Mouse (Mus musculus): ENCODE results near the gene Ndufs5. TPM values are rescaled to one million over a fixed set of nuclear protein-coding genes. Genes with fewer than 3 reads are reported as not detected.
A peak's percentile ranks its signal among the peaks of the same experiment; 100 is the strongest.

Gene Ndufs5
- polyA plus RNA-seq, 1 experiment from 2014 or later: 313 TPM

- no peak for TF ChIP-seq CTCF (IDR thresholded peaks at IDR 0.05; ENCODE audit: low read depth)
- H3K9ac ChIP-seq: 0 out of 2 replicates have a peak overlapping the region, but pooled peaks have one; percentile 20
- no peaks in the 10 kb centered on the region for H3K27me3 ChIP-seq (ENCODE audit: insufficient read depth, low read length)
- H3K4me2 ChIP-seq: no peak overlapping the region
- no peak for ATAC-seq (ENCODE audit: insufficient read depth)
- H3K27ac ChIP-seq (ENCODE audit: low read depth): no peak overlapping the region
- H3K4me1 ChIP-seq (ENCODE audit: insufficient read depth): no peaks in the 10 kb centered on the region
- no peak overlapping the region for H3K4me3 ChIP-seq (ENCODE audit: low read depth, low read length)
- H3K36me3 ChIP-seq (ENCODE audit: insufficient read depth): no peaks in the 10 kb centered on the region
- H3K9me3 ChIP-seq (ENCODE audit: low read depth, low read length): no peaks in the 10 kb centered on the region
- WGBS: 54% methylated on average over 10 of the region's 10 CpGs
- no peak for DNase-seq
These were observed 40.8 kb downstream of the Ndufs5 start for GRCm38 (mm10) chr4:123677060-123677804.

GRCm38 (mm10) chr4:123670598-123670997, 47.4 kb downstream of the Ndufs5 start:
- H3K4me2 ChIP-seq: no peak overlapping the region
- no peaks in the 10 kb centered on the region for H3K9me3 ChIP-seq (ENCODE audit: low read depth, low read length)
- no peaks in the 10 kb centered on the region for H3K27me3 ChIP-seq (ENCODE audit: insufficient read depth, low read length)
- no peak overlapping the region for H3K9ac ChIP-seq
- no peak overlapping the region for H3K4me3 ChIP-seq (ENCODE audit: low read depth, low read length)
- H3K4me1 ChIP-seq (ENCODE audit: insufficient read depth): peaks cover 7% of the 10 kb centered on the region
- no peak for TF ChIP-seq CTCF (IDR thresholded peaks at IDR 0.05; ENCODE audit: low read depth)
- H3K27ac ChIP-seq (ENCODE audit: low read depth): no peak overlapping the region
- no peak for ATAC-seq (ENCODE audit: insufficient read depth)
- DNase-seq: no peak
- no peaks in the 10 kb centered on the region for H3K36me3 ChIP-seq (ENCODE audit: insufficient read depth)

- H3K27ac ChIP-seq (ENCODE audit: low read depth): no peak overlapping the region
- TF ChIP-seq CTCF (IDR thresholded peaks at IDR 0.05; ENCODE audit: low read depth): no peak
- 71% methylated on average over 6 of the region's 6 CpGs for WGBS
These were observed 48.3 kb downstream of the Ndufs5 start for GRCm38 (mm10) chr4:123669696-123670095.

GRCm38 (mm10) chr4:123667260-123667867, 50.6 kb downstream of the Ndufs5 start:
- Histone ChIP-seq H3K4me2 (no peak overlapping the region), H3K36me3 (ENCODE audit: insufficient read depth) (no peaks in the 10 kb centered on the region), H3K9ac (no peak overlapping the region), H3K4me3 (ENCODE audit: low read depth, low read length) (no peak overlapping the region), H3K4me1 (ENCODE audit: insufficient read depth) (peaks cover 13% of the 10 kb centered on the region), H3K27me3 (ENCODE audit: insufficient read depth, low read length) (no peaks in the 10 kb centered on the region), H3K27ac (ENCODE audit: low read depth) (no peak overlapping the region), H3K9me3 (ENCODE audit: low read depth, low read length) (no peaks in the 10 kb centered on the region)
- peak; percentile 98 for TF ChIP-seq CTCF (IDR thresholded peaks at IDR 0.05; ENCODE audit: low read depth)
- DNase-seq (peak; percentile 94), ATAC-seq (ENCODE audit: insufficient read depth) (no peak)
- 55% methylated on average over 1 of the region's 1 CpGs for WGBS

More at GRCm38 (mm10) chr4:123669696-123670095, 48.3 kb downstream of the Ndufs5 start:
- Histone ChIP-seq H3K9ac (no peak overlapping the region), H3K9me3 (ENCODE audit: low read depth, low read length) (no peaks in the 10 kb centered on the region), H3K27me3 (ENCODE audit: insufficient read depth, low read length) (no peaks in the 10 kb centered on the region), H3K4me3 (ENCODE audit: low read depth, low read length) (no peak overlapping the region), H3K4me1 (ENCODE audit: insufficient read depth) (peaks cover 10% of the 10 kb centered on the region), H3K36me3 (ENCODE audit: insufficient read depth) (no peaks in the 10 kb centered on the region), H3K4me2 (no peak overlapping the region)
- DNase-seq (no peak), ATAC-seq (ENCODE audit: insufficient read depth) (no peak)

GRCm38 (mm10) chr4:123666517-123666916, 51.5 kb downstream of the Ndufs5 start:
- H3K4me1 ChIP-seq (ENCODE audit: insufficient read depth): peaks cover 20% of the 10 kb centered on the region
- DNase-seq: no peak
- WGBS: 82% methylated on average over 1 of the region's 1 CpGs

GRCm38 (mm10) chr4:123665681-123666278, 52.2 kb downstream of the Ndufs5 start:
- peaks cover 20% of the 10 kb centered on the region for H3K4me1 ChIP-seq (ENCODE audit: insufficient read depth)
- 30% methylated on average over 11 of the region's 11 CpGs for WGBS

More at GRCm38 (mm10) chr4:123666517-123666916, 51.5 kb downstream of the Ndufs5 start:
- no peak overlapping the region for H3K4me3 ChIP-seq (ENCODE audit: low read depth, low read length)
- no peak overlapping the region for H3K9ac ChIP-seq
- TF ChIP-seq CTCF (IDR thresholded peaks at IDR 0.05; ENCODE audit: low read depth): no peak
- H3K27me3 ChIP-seq (ENCODE audit: insufficient read depth, low read length): no peaks in the 10 kb centered on the region
- peak overlapping the region; percentile 13; the same call in 1 of the 2 replicates for H3K27ac ChIP-seq (ENCODE audit: low read depth)
- ATAC-seq (ENCODE audit: insufficient read depth): no peak
- H3K36me3 ChIP-seq (ENCODE audit: insufficient read depth): no peaks in the 10 kb centered on the region
- no peaks in the 10 kb centered on the region for H3K9me3 ChIP-seq (ENCODE audit: low read depth, low read length)
- no peak overlapping the region for H3K4me2 ChIP-seq

More at GRCm38 (mm10) chr4:123665681-123666278, 52.2 kb downstream of the Ndufs5 start:
- Histone ChIP-seq H3K27me3 (ENCODE audit: insufficient read depth, low read length) (no peaks in the 10 kb centered on the region), H3K36me3 (ENCODE audit: insufficient read depth) (no peaks in the 10 kb centered on the region), H3K9ac (peak overlapping the region; percentile 96), H3K9me3 (ENCODE audit: low read depth, low read length) (no peaks in the 10 kb centered on the region), H3K4me2 (peak overlapping the region; percentile 71), H3K4me3 (ENCODE audit: low read depth, low read length) (peak overlapping the region; percentile 93), H3K27ac (ENCODE audit: low read depth) (peak overlapping the region; percentile 99)
- ATAC-seq (ENCODE audit: insufficient read depth) (no peak), DNase-seq (no peak)
- no peak for TF ChIP-seq CTCF (IDR thresholded peaks at IDR 0.05; ENCODE audit: low read depth)
